Mouse (Mus musculus) liver, adult 2 months (tissue): ENCODE data around the gene Acbd4.

Experiments
- CTCF ChIP-seq: fragments of 200-500 bp; IDR thresholded peaks from 2 replicates; pipeline ENCODE4 v1.5.1; 2011; ENCODE audit warnings: low read depth, low read length, control low read depth
- POLR2A ChIP-seq: fragments of 200-500 bp; IDR thresholded peaks from 2 replicates; pipeline ENCODE4 v1.6.1; 2011; ENCODE audit warnings: low read length, control low read depth; ENCODE audit not compliant: insufficient read depth; ENCODE audit errors: extremely low read depth

DNA sequence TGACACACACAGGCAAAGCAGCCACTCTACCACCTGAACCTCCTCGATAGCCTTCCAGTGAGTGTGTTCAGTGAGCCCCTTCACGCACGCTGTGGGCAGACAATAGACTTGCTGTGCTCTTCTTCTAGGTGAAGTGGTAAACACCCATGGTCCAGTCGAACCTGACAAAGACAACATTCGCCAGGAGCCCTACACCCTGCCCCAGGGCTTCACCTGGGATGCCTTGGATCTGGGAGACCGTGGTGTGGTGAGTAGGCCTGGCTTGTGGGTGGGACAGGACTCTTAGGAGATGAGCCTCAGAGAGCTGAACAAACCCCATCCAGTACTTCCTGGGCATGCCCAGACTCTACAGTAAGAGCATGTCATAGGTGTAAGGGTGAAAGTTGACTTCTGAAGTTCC is 49.4 kb upstream of the Acbd4 start:
- TF ChIP-seq POLR2A (no peak), CTCF (no peak)
